Mouse (Mus musculus): Measurements from ENCODE around the gene Dst. TPM values are rescaled to one million over a fixed set of nuclear protein-coding genes. Genes with fewer than 3 reads are reported as not detected.

The Dst gene
- total and polyA plus RNA-seq, 3 experiments: 9.1 to 28.0 (median 20.5) TPM

GRCm38 (mm10) chr1:34261011-34261410 lies 353.0 kb downstream of the Dst start:
- Histone ChIP-seq H3K36me3 (replicated peaks in 1 of 2; ENCODE audit: control insufficient read depth in 1 of 2, insufficient read depth in 1 of 2, low read length in 1 of 2) (peaks cover 49 to 85% of the 10 kb centered on the region in 2 experiments), H3K4me3 (replicated peaks in 1 of 3; ENCODE audit: low read depth in 2 of 3, low read length in 2 of 3, poor library complexity in 1 of 3) (no peak overlapping the region), H3K9me3 (replicated peaks; ENCODE audit: low read length) (no peaks in the 10 kb centered on the region), H3K4me1 (ENCODE audit: control insufficient read depth in 1 of 2, insufficient read depth in 2 of 2) (peaks cover 0 to 5% of the 10 kb centered on the region in 2 experiments; a peak in 2 of 4 replicates), H3K4me2 (ENCODE audit: insufficient read depth, low read depth, poor library complexity, severe bottlenecking) (no peak overlapping the region), H3K27ac (ENCODE audit: insufficient read depth, low read depth) (no peak overlapping the region), H3K79me2 (replicated peaks; ENCODE audit: control insufficient read depth, extremely low read depth, insufficient read depth, poor library complexity, severe bottlenecking) (no peaks in the 10 kb centered on the region), H3K27me3 (replicated peaks) (no peaks in the 10 kb centered on the region), H3K9ac (ENCODE audit: insufficient read depth, low read depth) (no peak overlapping the region)
- in situ Hi-C loops (cut with MboI; ENCODE audit: low pct_ligation_motif_present, low pct_unique_long_range_greater_than_20kb, low sequenced_read_pairs) (no loop called here), dilution Hi-C loops (cut with MboI; ENCODE audit: extremely low pct_ligation_motif_present, extremely low pct_unique_long_range_greater_than_20kb, low sequenced_read_pairs) (no loop called here)
- no peak for TF ChIP-seq IRF4 (IDR thresholded peaks at IDR 0.05; ENCODE audit: low read depth, low read length)
- TF ChIP-seq KAT2A (IDR thresholded peaks at IDR 0.05; ENCODE audit: insufficient replicate concordance, low read length): no peak
- TF ChIP-seq TBP (conservative IDR thresholded peaks at IDR 0.05; ENCODE audit: low read depth, low read length): no peak
- TF ChIP-seq RCOR1 (conservative IDR thresholded peaks at IDR 0.05; ENCODE audit: low read depth, low read length): no peak
- no peak for TF ChIP-seq CHD1 (IDR thresholded peaks at IDR 0.05; ENCODE audit: low read depth, low read length)
- TF ChIP-seq ELF1 (IDR thresholded peaks at IDR 0.05; ENCODE audit: low read depth, low read length): no peak
- DNase-seq (ENCODE audit: extremely low read depth): no peak

- Histone ChIP-seq H3K4me1 (ENCODE audit: control insufficient read depth in 1 of 2, insufficient read depth in 2 of 2) (no peaks in the 10 kb centered on the region), H3K4me2 (ENCODE audit: insufficient read depth, low read depth, poor library complexity, severe bottlenecking) (no peak overlapping the region), H3K4me3 (replicated peaks in 1 of 3; ENCODE audit: low read depth in 2 of 3, low read length in 2 of 3, poor library complexity in 1 of 3) (no peak overlapping the region), H3K27ac (ENCODE audit: insufficient read depth, low read depth) (no peak overlapping the region), H3K27me3 (replicated peaks) (no peaks in the 10 kb centered on the region), H3K79me2 (replicated peaks; ENCODE audit: control insufficient read depth, extremely low read depth, insufficient read depth, poor library complexity, severe bottlenecking) (no peaks in the 10 kb centered on the region), H3K9ac (ENCODE audit: insufficient read depth, low read depth) (no peak overlapping the region), H3K9me3 (replicated peaks; ENCODE audit: low read length) (no peaks in the 10 kb centered on the region), H3K36me3 (replicated peaks in 1 of 2; ENCODE audit: control insufficient read depth in 1 of 2, insufficient read depth in 1 of 2, low read length in 1 of 2) (peaks cover 30 to 74% of the 10 kb centered on the region in 2 experiments)
- TF ChIP-seq IRF4 (IDR thresholded peaks at IDR 0.05; ENCODE audit: low read depth, low read length): no peak
- no peak for DNase-seq (ENCODE audit: extremely low read depth)
- dilution Hi-C loops (cut with MboI; ENCODE audit: extremely low pct_ligation_motif_present, extremely low pct_unique_long_range_greater_than_20kb, low sequenced_read_pairs) (no loop called here), in situ Hi-C loops (cut with MboI; ENCODE audit: low pct_ligation_motif_present, low pct_unique_long_range_greater_than_20kb, low sequenced_read_pairs) (no loop called here)
Measured at GRCm38 (mm10) chr1:34268520-34268919, 360.5 kb downstream of the Dst start.

- dilution Hi-C loops (cut with MboI; ENCODE audit: extremely low pct_ligation_motif_present, extremely low pct_unique_long_range_greater_than_20kb, low sequenced_read_pairs): no loop called here
- Histone ChIP-seq H3K9me3 (replicated peaks; ENCODE audit: low read length) (no peaks in the 10 kb centered on the region), H3K27ac (ENCODE audit: insufficient read depth, low read depth) (no peak overlapping the region), H3K27me3 (replicated peaks) (no peaks in the 10 kb centered on the region), H3K4me3 (replicated peaks in 1 of 3; ENCODE audit: low read depth in 2 of 3, low read length in 2 of 3, poor library complexity in 1 of 3) (no peak overlapping the region), H3K79me2 (replicated peaks; ENCODE audit: control insufficient read depth, extremely low read depth, insufficient read depth, poor library complexity, severe bottlenecking) (no peaks in the 10 kb centered on the region), H3K36me3 (replicated peaks in 1 of 2; ENCODE audit: control insufficient read depth in 1 of 2, insufficient read depth in 1 of 2, low read length in 1 of 2) (peaks cover 26 to 74% of the 10 kb centered on the region in 2 experiments), H3K9ac (ENCODE audit: insufficient read depth, low read depth) (no peak overlapping the region), H3K4me1 (ENCODE audit: control insufficient read depth in 1 of 2, insufficient read depth in 2 of 2) (no peaks in the 10 kb centered on the region), H3K4me2 (ENCODE audit: insufficient read depth, low read depth, poor library complexity, severe bottlenecking) (no peak overlapping the region)
- in situ Hi-C loops (cut with MboI; ENCODE audit: low pct_ligation_motif_present, low pct_unique_long_range_greater_than_20kb, low sequenced_read_pairs): no loop called here
- no peak for TF ChIP-seq MYC (IDR thresholded peaks at IDR 0.05; ENCODE audit: low read depth, low read length)
- TF ChIP-seq SIN3A (IDR thresholded peaks at IDR 0.05; ENCODE audit: low read length): no peak
- TF ChIP-seq IRF4 (IDR thresholded peaks at IDR 0.05; ENCODE audit: low read depth, low read length): no peak
- no peak for TF ChIP-seq POLR2AphosphoS2 (IDR thresholded peaks at IDR 0.05; ENCODE audit: low read depth, low read length)
- TF ChIP-seq RAD21 (IDR thresholded peaks at IDR 0.05; ENCODE audit: low read depth, low read length): no peak
- DNase-seq (ENCODE audit: extremely low read depth): no peak
Measured at GRCm38 (mm10) chr1:34269578-34269977, 361.6 kb downstream of the Dst start.
